20 mouse cellular contexts compared by ENCODE assay signal in the genomic region with DNA sequence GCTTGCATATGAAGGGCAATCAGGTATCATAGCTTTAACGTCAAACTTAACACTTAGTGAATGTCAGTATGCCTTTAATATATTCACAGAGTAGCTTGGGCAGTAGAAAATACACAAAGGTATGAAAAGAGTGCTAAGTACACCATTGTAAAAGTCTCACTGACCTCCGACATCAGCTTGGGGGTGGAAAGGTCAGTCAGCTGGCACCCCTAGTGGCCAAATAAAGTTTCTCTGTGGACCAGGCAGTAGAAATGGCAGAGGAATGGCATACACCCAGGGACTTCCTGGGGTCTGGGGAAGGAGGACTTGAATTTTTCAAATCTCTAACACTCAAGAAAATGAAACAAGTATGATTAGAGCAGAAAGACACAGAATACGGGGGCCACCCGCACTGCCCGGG.
DNase-seq lines count a peak whose midpoint lies in the region; ATAC-seq and TF ChIP-seq lines count a peak whose summit lies in the region.
"Had no signal": no experiment of that assay in that cellular context is flagged by ENCODE, and none has a peak within 500 bp of the region (broad histone marks: within the 10 kb centered on the region; RNA-seq: fewer than 3 reads in every experiment).

No protein-coding gene starts in this region.

- H3K9ac ChIP-seq in embryonic facial prominence, embryonic 11.5 days (replicated peaks; ENCODE audit: low read length) = no peak overlapping the region
- H3K9ac ChIP-seq: embryonic facial prominence, embryonic 15.5 days; hindbrain, embryonic 15.5 days; liver, embryonic 15.5 days; midbrain, embryonic 12.5 days; neural tube, embryonic 15.5 days had no signal

- H3K9me3 ChIP-seq in embryonic facial prominence, embryonic 11.5 days (replicated peaks; ENCODE audit: control insufficient read depth, low read length) = no peaks in the 10 kb centered on the region
- H3K9me3 ChIP-seq in embryonic facial prominence, embryonic 10.5 days = no peaks in the 10 kb centered on the region
- H3K9me3 ChIP-seq in E14TG2a.4 (ENCODE audit: low read length) = no peaks in the 10 kb centered on the region
- H3K9me3 ChIP-seq: embryonic facial prominence, embryonic 15.5 days; hindbrain, embryonic 15.5 days; liver, embryonic 15.5 days; midbrain, embryonic 12.5 days; neural tube, embryonic 15.5 days had no signal

- no peak for ATAC-seq in embryonic facial prominence, embryonic 11.5 days (replicated peaks; ENCODE audit: insufficient number of reproducible peaks, low FRiP score, low TSS enrichment, low read depth)

- no peak overlapping the region for H3K4me3 ChIP-seq in embryonic facial prominence, embryonic 11.5 days (ENCODE audit: low read depth, low read length)
- H3K4me3 ChIP-seq in embryonic facial prominence, embryonic 10.5 days = no peak overlapping the region
- H3K4me3 ChIP-seq in layer of hippocampus, adult 2 months = no peak overlapping the region
- H3K4me3 ChIP-seq in E14TG2a.4 (replicated peaks; ENCODE audit: low read length) = no peak overlapping the region
- H3K4me3 ChIP-seq: embryonic facial prominence, embryonic 15.5 days; hindbrain, embryonic 15.5 days; liver, embryonic 15.5 days; midbrain, embryonic 12.5 days; myocyte; neural tube, embryonic 15.5 days had no signal

- WGBS in embryonic facial prominence, embryonic 11.5 days = 73% methylated on average over 5 of the region's 5 CpGs
- WGBS in embryonic facial prominence, embryonic 10.5 days = 71% methylated on average over 5 of the region's 5 CpGs

- peak; percentile 4 for DNase-seq in embryonic facial prominence, embryonic 11.5 days (ENCODE audit: low spot score)
- DNase-seq in embryonic facial prominence, embryonic 10.5 days (ENCODE audit: low spot score) = no peak
- DNase-seq in layer of hippocampus, adult 2 months (ENCODE audit: low spot score in 2 of 2) = no peak
- no peak for DNase-seq in layer of hippocampus, adult 18-20 months (ENCODE audit: low spot score in 2 of 2)
- DNase-seq in ZHBTc4 (ENCODE audit: low read depth, low spot score) = peak; percentile 53
- DNase-seq in testis, postnatal 14 days (ENCODE audit: low spot score) = no peak
- DNase-seq in spleen, postnatal 10 days (ENCODE audit: low spot score in 2 of 2) = no peak
- DNase-seq: cerebellum, postnatal 25 days; gastrocnemius, postnatal 14 days; heart, postnatal 14 days; kidney, adult 8-10 months; layer of hippocampus, postnatal 36 days; left cerebral cortex, postnatal 4 days had no signal

- no peaks in the 10 kb centered on the region for H3K27me3 ChIP-seq in embryonic facial prominence, embryonic 11.5 days (ENCODE audit: control insufficient read depth, insufficient read depth, low read length)
- H3K27me3 ChIP-seq in embryonic facial prominence, embryonic 10.5 days (replicated peaks; ENCODE audit: low read depth, poor library complexity, severe bottlenecking) = no peaks in the 10 kb centered on the region
- H3K27me3 ChIP-seq in E14TG2a.4 (ENCODE audit: insufficient read depth, low read length) = no peaks in the 10 kb centered on the region
- H3K27me3 ChIP-seq: embryonic facial prominence, embryonic 15.5 days; hindbrain, embryonic 15.5 days; liver, embryonic 15.5 days; midbrain, embryonic 12.5 days; neural tube, embryonic 15.5 days had no signal

- TF ChIP-seq CTCF in layer of hippocampus, adult 2 months (conservative IDR thresholded peaks at IDR 0.05) = peak; percentile 57
- peak; percentile 49 for TF ChIP-seq CTCF in E14TG2a.4 (conservative IDR thresholded peaks at IDR 0.05; ENCODE audit: low read length)

- H3K27ac ChIP-seq in embryonic facial prominence, embryonic 11.5 days (replicated peaks; ENCODE audit: low read depth, low read length) = no peak overlapping the region
- H3K27ac ChIP-seq in embryonic facial prominence, embryonic 10.5 days (replicated peaks) = no peak overlapping the region
- H3K27ac ChIP-seq in layer of hippocampus, adult 2 months = peak overlapping the region; percentile 74
- H3K27ac ChIP-seq: embryonic facial prominence, embryonic 15.5 days; hindbrain, embryonic 15.5 days; liver, embryonic 15.5 days; midbrain, embryonic 12.5 days; neural tube, embryonic 15.5 days had no signal

- no peak overlapping the region for H3K4me2 ChIP-seq in embryonic facial prominence, embryonic 11.5 days (ENCODE audit: low read depth, low read length)
- H3K4me2 ChIP-seq: embryonic facial prominence, embryonic 15.5 days; hindbrain, embryonic 15.5 days; liver, embryonic 15.5 days; midbrain, embryonic 12.5 days; neural tube, embryonic 15.5 days had no signal

- H3K4me1 ChIP-seq in embryonic facial prominence, embryonic 11.5 days (ENCODE audit: control insufficient read depth, insufficient read depth, low read length) = no peaks in the 10 kb centered on the region
- H3K4me1 ChIP-seq in embryonic facial prominence, embryonic 10.5 days = no peaks in the 10 kb centered on the region
- peaks cover 3% of the 10 kb centered on the region; the same call in 1 of the 2 replicates for H3K4me1 ChIP-seq in E14TG2a.4 (replicated peaks; ENCODE audit: low read depth, low read length)
- H3K4me1 ChIP-seq: liver, embryonic 15.5 days; midbrain, embryonic 12.5 days had no signal

- no peaks in the 10 kb centered on the region for H3K36me3 ChIP-seq in embryonic facial prominence, embryonic 11.5 days (replicated peaks; ENCODE audit: control insufficient read depth, insufficient read depth, low read depth, low read length)
- H3K36me3 ChIP-seq in embryonic facial prominence, embryonic 10.5 days (replicated peaks) = no peaks in the 10 kb centered on the region
- H3K36me3 ChIP-seq in E14TG2a.4 (ENCODE audit: insufficient read depth, low read length) = no peaks in the 10 kb centered on the region
- H3K36me3 ChIP-seq: embryonic facial prominence, embryonic 15.5 days; hindbrain, embryonic 15.5 days; liver, embryonic 15.5 days; midbrain, embryonic 12.5 days; neural tube, embryonic 15.5 days had no signal

Comparison
In these comparisons a context has a peak if more than half of its experiments do, and no peak if none do; other contexts are left out.
1. DNase-seq: peak in embryonic facial prominence, embryonic 11.5 days (single experiment) and ZHBTc4 (single experiment); none in embryonic facial prominence, embryonic 10.5 days (single experiment), layer of hippocampus, adult 2 months (0 of 2), layer of hippocampus, adult 18-20 months (0 of 2), testis, postnatal 14 days (single experiment) and spleen, postnatal 10 days (0 of 2).